8 mouse cellular contexts compared by ENCODE assay signal in the genomic region with DNA sequence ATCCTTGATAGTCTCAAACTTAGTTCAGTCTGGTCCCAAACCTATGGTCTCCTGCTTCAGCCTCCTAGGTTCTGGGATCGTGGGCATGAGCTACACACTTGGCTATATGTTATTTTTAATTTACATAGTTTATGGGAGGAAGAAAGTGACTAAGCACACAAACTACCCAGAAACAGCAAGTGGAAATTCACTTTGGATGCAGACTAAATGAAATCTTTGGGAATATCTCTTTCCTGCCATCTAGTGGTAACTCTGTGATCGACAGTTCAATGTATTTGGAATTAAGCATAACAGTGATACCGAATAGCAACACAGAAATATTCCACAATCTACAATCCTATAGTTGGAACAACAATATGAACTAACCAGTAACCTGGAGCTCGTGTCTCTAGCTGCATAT. TPM values are rescaled to one million over a fixed set of nuclear protein-coding genes. Genes with fewer than 3 reads are reported as not detected.
DNase-seq lines count a peak whose midpoint lies in the region; ATAC-seq and TF ChIP-seq lines count a peak whose summit lies in the region.

No protein-coding gene starts in this region.

- no peak overlapping the region for H3K4me3 ChIP-seq in cerebellum, adult 2 months (replicated peaks; ENCODE audit: insufficient read depth, low read depth, low read length)
- H3K4me3 ChIP-seq in lung, adult 2 months (replicated peaks; ENCODE audit: extremely low read depth, low read depth, low read length): no peak overlapping the region
- no peak overlapping the region for H3K4me3 ChIP-seq in midbrain, embryonic 14.5 days (replicated peaks; ENCODE audit: low read depth, low read length)

- peak in 1 of 2 experiments; percentile 44 for DNase-seq in cerebellum, adult 2 months
- DNase-seq in cerebellum, adult 11-12 months: no peak
- no peak for DNase-seq in lung, adult 2 months
- no peak for DNase-seq in lung, postnatal 4 days
- peak; percentile 15 for DNase-seq in fibroblast of lung, adult 2 months (ENCODE audit: low read depth)
- peak; percentile 87 for DNase-seq in midbrain, embryonic 14.5 days
- DNase-seq in adrenal gland, postnatal 4 days (ENCODE audit: low spot score in 2 of 2): no peak
- no peak for DNase-seq in kidney, adult 11 months

- 17% methylated on average over 4 of the region's 4 CpGs for WGBS in cerebellum, adult 2 months
- 17% methylated on average over 4 of the region's 4 CpGs for WGBS in lung, adult 2 months
- WGBS in midbrain, embryonic 14.5 days: 18% methylated on average over 4 of the region's 4 CpGs

- no peaks in the 10 kb centered on the region for H3K36me3 ChIP-seq in midbrain, embryonic 14.5 days (ENCODE audit: control insufficient read depth, insufficient read depth, low read length)

- 0 out of 2 replicates have a peak, but pooled peaks have one; percentile 46 for ATAC-seq in midbrain, embryonic 14.5 days (ENCODE audit: low FRiP score, low TSS enrichment)

- H3K27me3 ChIP-seq in cerebellum, adult 2 months (ENCODE audit: control insufficient read depth, insufficient read depth, low read length): no peaks in the 10 kb centered on the region
- no peaks in the 10 kb centered on the region for H3K27me3 ChIP-seq in midbrain, embryonic 14.5 days (ENCODE audit: control insufficient read depth, insufficient read depth, low read length)

- no peak overlapping the region for H3K4me2 ChIP-seq in midbrain, embryonic 14.5 days (ENCODE audit: low read length)

- TF ChIP-seq POLR2A in cerebellum, adult 2 months (IDR thresholded peaks at IDR 0.05; ENCODE audit: borderline replicate concordance, insufficient read depth, low read length): no peak
- TF ChIP-seq POLR2A in lung, adult 2 months (IDR thresholded peaks at IDR 0.05; ENCODE audit: borderline replicate concordance, extremely low read depth, low read depth, low read length): no peak

- no peak overlapping the region for H3K9ac ChIP-seq in midbrain, embryonic 14.5 days (replicated peaks; ENCODE audit: low read length)

- H3K27ac ChIP-seq in cerebellum, adult 2 months (ENCODE audit: insufficient read depth, low read length): no peak overlapping the region
- no peak overlapping the region for H3K27ac ChIP-seq in midbrain, embryonic 14.5 days (replicated peaks; ENCODE audit: low read depth, low read length)

- TF ChIP-seq CTCF in cerebellum, adult 2 months (IDR thresholded peaks at IDR 0.05; ENCODE audit: borderline replicate concordance, insufficient read depth, low read depth, low read length): peak; percentile 55; the same call in 1 of the 2 replicates
- TF ChIP-seq CTCF in lung, adult 2 months (IDR thresholded peaks at IDR 0.05; ENCODE audit: insufficient read depth, low read length): peak; percentile 30; the same call in 1 of the 2 replicates

- no peaks in the 10 kb centered on the region for H3K4me1 ChIP-seq in cerebellum, adult 2 months (ENCODE audit: control insufficient read depth, insufficient read depth, low read length)
- no peaks in the 10 kb centered on the region for H3K4me1 ChIP-seq in lung, adult 2 months (ENCODE audit: control insufficient read depth, insufficient read depth, low read length)
- H3K4me1 ChIP-seq in midbrain, embryonic 14.5 days (ENCODE audit: control insufficient read depth, insufficient read depth, low read length): no peaks in the 10 kb centered on the region

- no peaks in the 10 kb centered on the region for H3K9me3 ChIP-seq in midbrain, embryonic 14.5 days (ENCODE audit: control insufficient read depth, low read length)

RNA-seq across cellular contexts. Expression of gene Slc6a15, which starts 34.6 kb away (rescaled TPM):
- 46.9 and 48.9 TPM in 2 replicates for polyA plus RNA-seq in cerebellum, adult 2 months (2012; rRNA removed)
- polyA plus RNA-seq in lung, adult 2 months (2012; rRNA removed): 0.88 and 0.98 TPM in 2 replicates
- 31.0 and 43.0 TPM in 2 replicates for polyA plus RNA-seq in midbrain, embryonic 14.5 days (2014; fragmentation: Nextera tagmentation; extraction: Ambion mirVana)
- total RNA-seq in adrenal gland, postnatal 4 days (2021): 10 to 100 TPM; 10.2 to 12.9 TPM

Comparison
In these comparisons a context has a peak if more than half of its experiments do, and no peak if none do; other contexts are left out.
1. DNase-seq: peak in fibroblast of lung, adult 2 months (single experiment) and midbrain, embryonic 14.5 days (single experiment); none in cerebellum, adult 11-12 months (single experiment), lung, adult 2 months (single experiment), lung, postnatal 4 days (0 of 2), adrenal gland, postnatal 4 days (0 of 2) and kidney, adult 11 months (single experiment).
2. RNA of gene Slc6a15, which starts 34.6 kb away (polyA plus RNA-seq): 46.9 to 48.9 TPM in cerebellum, adult 2 months and 31.0 to 43.0 TPM in midbrain, embryonic 14.5 days; 0.88 to 0.98 TPM in lung, adult 2 months; every median in the first group is over 10 times any median in the second.